Mouse (Mus musculus): ENCODE measurements around the gene Rhox4d. TPM values are rescaled to one million over a fixed set of nuclear protein-coding genes. Genes with fewer than 3 reads are reported as not detected.
"Not testable (repeated sequence)": the region's sequence is repeated elsewhere in the genome, so short reads cannot be mapped to it uniquely, and the experiment has no call there.

Rhox4d gene
- polyA plus RNA-seq (2015; fragmentation: Nextera tagmentation; extraction: Ambion mirVana), result not detected in 2 replicates

DNA sequence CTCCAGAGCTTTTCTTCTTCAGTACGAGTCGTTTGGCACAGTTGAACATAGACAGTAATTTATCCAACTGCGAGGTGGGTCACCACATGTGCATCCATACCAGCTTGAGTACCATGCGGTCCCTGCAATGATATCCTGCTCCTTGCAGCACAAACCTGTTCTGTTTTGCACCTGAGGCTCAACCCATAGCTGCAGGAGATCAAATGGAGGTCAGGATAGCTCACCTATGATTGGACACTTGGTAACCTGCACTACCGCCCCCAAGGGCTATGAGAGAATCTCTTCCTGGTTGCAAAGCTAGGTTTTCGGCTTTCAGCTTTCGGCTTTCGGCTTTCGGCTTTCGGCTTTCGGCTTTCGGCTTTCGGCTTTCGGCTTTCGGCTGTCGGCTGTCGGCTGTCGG is at the start of gene Rhox4d:
Gene Rhox4d, plus strand, starts transcription at position 301 of the 400 bp plus-strand sequence.
- not testable (repeated sequence) for H3K36me3 ChIP-seq; H3K9me3 ChIP-seq; ATAC-seq (ENCODE audit: insufficient number of reproducible peaks, low FRiP score, low TSS enrichment, low read depth); H3K4me3 ChIP-seq; H3K9ac ChIP-seq; H3K27me3 ChIP-seq; H3K27ac ChIP-seq; H3K4me2 ChIP-seq; H3K4me1 ChIP-seq
- WGBS, result 96% methylated on average over 17 of the region's 18 CpGs

DNA sequence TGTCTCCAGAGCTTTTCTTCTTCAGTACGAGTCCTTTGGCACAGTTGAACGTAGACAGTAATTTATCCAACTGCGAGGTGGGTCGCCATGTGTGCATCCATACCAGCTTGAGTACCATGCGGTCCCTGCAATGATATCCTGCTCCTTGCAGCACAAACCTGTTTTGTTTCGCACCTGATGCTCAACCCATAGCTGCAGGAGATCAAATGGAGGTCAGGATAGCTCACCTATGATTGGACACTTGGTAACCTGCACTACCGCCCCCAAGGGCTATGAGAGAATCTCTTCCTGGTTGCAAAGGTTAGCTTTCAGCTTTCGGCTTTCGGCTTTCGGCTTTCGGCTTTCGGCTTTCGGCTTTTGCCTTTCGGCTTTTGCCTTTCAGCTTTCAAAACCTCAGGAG is 34.1 kb upstream of the Rhox4d start, which contains the start of gene Rhox4c:
Gene Rhox4c, plus strand, starts transcription at position 301 of the 400 bp plus-strand sequence.
- H3K27ac ChIP-seq; H3K4me1 ChIP-seq; H3K4me3 ChIP-seq; H3K36me3 ChIP-seq; H3K27me3 ChIP-seq; ATAC-seq (ENCODE audit: insufficient number of reproducible peaks, low FRiP score, low TSS enrichment, low read depth); H3K9ac ChIP-seq; H3K9me3 ChIP-seq; H3K4me2 ChIP-seq: not testable (repeated sequence)
- WGBS, result 92% methylated on average over 14 of the region's 14 CpGs

DNA sequence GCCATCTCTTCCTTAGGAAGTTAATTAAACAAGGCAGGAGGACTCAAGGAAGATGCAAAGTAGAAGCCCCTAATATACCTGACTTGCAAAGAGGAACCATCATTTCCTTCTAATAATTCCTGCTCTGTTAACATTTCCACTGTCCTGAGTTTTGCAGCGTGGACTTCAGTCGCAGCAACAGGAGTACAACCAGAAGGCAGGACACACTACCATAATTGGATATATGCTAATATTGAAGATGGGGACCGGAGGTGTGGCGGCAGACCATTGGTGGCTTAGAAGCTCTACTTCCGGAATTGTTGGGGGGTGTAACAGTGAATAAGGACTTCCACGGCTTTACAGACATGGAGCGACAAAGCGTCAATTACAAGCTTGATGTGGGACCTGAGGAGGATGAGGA is 16.0 kb downstream of the Rhox4d start, which contains the start of gene Rhox2e:
Gene Rhox2e, plus strand, starts transcription at position 301 of the 400 bp plus-strand sequence.
- not testable (repeated sequence) for H3K27ac ChIP-seq; H3K36me3 ChIP-seq; H3K27me3 ChIP-seq; H3K9ac ChIP-seq; H3K4me3 ChIP-seq; H3K4me2 ChIP-seq; H3K4me1 ChIP-seq; H3K9me3 ChIP-seq; ATAC-seq (ENCODE audit: insufficient number of reproducible peaks, low FRiP score, low TSS enrichment, low read depth)
- WGBS, result 90% methylated on average over 2 of the region's 8 CpGs

DNA sequence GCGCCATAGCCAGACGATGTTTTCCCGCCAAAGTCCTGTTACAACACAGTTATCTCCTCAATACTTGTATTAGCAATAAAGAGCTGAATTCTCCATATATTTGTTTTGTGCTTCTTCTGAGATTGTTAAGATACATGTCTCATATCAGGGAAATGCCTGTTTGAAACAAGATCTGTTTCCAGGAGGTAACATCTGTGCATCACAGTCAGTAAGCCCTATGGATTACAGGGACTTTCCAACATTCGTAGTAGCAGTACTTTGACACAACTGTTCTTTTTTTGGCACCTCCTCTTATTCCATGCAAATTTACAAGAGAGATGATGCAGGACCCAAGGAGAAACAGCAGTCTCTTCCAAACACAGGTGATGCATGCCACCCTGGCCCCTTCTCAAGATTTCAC is 27.6 kb downstream of the Rhox4d start, which contains the start of gene Rhox3e:
Gene Rhox3e, plus strand, starts transcription at position 301 of the 400 bp plus-strand sequence.
- not testable (repeated sequence) for H3K27me3 ChIP-seq; H3K9me3 ChIP-seq; ATAC-seq (ENCODE audit: insufficient number of reproducible peaks, low FRiP score, low TSS enrichment, low read depth); H3K4me1 ChIP-seq; H3K27ac ChIP-seq; H3K4me3 ChIP-seq; H3K36me3 ChIP-seq; H3K4me2 ChIP-seq; H3K9ac ChIP-seq
- WGBS, result 86% methylated on average over 1 of the region's 4 CpGs

DNA sequence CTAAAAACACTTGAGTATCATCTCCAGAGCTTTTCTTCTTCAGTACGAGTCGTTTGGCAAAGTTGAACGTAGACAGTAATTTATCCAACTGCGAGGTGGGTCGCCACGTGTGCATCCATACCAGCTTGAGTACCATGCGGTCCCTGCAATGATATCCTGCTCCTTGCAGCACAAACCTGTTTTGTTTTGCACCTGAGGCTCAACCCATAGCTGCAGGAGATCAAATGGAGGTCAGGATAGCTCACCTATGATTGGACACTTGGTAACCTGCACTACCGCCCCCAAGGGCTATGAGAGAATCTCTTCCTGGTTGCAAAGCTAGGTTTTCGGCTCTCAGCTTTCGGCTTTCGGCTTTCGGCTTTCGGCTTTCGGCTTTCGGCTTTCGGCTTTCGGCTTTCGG is 43.0 kb downstream of the Rhox4d start, which contains the start of gene Rhox4e:
Gene Rhox4e, plus strand, starts transcription at position 301 of the 400 bp plus-strand sequence.
- H3K27ac ChIP-seq; H3K27me3 ChIP-seq; H3K4me2 ChIP-seq; H3K4me3 ChIP-seq; ATAC-seq (ENCODE audit: insufficient number of reproducible peaks, low FRiP score, low TSS enrichment, low read depth); H3K4me1 ChIP-seq; H3K9me3 ChIP-seq; H3K36me3 ChIP-seq; H3K9ac ChIP-seq: not testable (repeated sequence)
- WGBS, result 96% methylated on average over 10 of the region's 18 CpGs

Other genes with a start within 250 kb of the Rhox4d start
- not detected in 2 replicates for gene Rhox4a, start 249.0 kb upstream of the Rhox4d start, polyA plus RNA-seq (2015; fragmentation: Nextera tagmentation; extraction: Ambion mirVana)
- gene Rhox3a2, start 134.3 kb upstream of the Rhox4d start, polyA plus RNA-seq (2015; fragmentation: Nextera tagmentation; extraction: Ambion mirVana), result not detected in 2 replicates
- gene Rhox4a2, start 123.5 kb upstream of the Rhox4d start, polyA plus RNA-seq (2015; fragmentation: Nextera tagmentation; extraction: Ambion mirVana), result 0.36 and 0.70 TPM in 2 replicates
- gene Rhox2b, start 102.3 kb upstream of the Rhox4d start, polyA plus RNA-seq (2015; fragmentation: Nextera tagmentation; extraction: Ambion mirVana), result not detected in 2 replicates
- gene Rhox4b, start 81.9 kb upstream of the Rhox4d start, polyA plus RNA-seq (2015; fragmentation: Nextera tagmentation; extraction: Ambion mirVana), result 0.26 and 0.65 TPM in 2 replicates
- not detected in 2 replicates for gene Rhox2c, start 60.7 kb upstream of the Rhox4d start, polyA plus RNA-seq (2015; fragmentation: Nextera tagmentation; extraction: Ambion mirVana)
- not detected in 2 replicates for gene Rhox3c, start 55.8 kb upstream of the Rhox4d start, polyA plus RNA-seq (2015; fragmentation: Nextera tagmentation; extraction: Ambion mirVana)
- gene Rhox4c, start 34.0 kb upstream of the Rhox4d start, polyA plus RNA-seq (2015; fragmentation: Nextera tagmentation; extraction: Ambion mirVana), result not detected in 2 replicates
- not detected in 2 replicates for gene Rhox2d, start 20.9 kb upstream of the Rhox4d start, polyA plus RNA-seq (2015; fragmentation: Nextera tagmentation; extraction: Ambion mirVana)
- gene Rhox2e, start 16.1 kb downstream of the Rhox4d start, polyA plus RNA-seq (2015; fragmentation: Nextera tagmentation; extraction: Ambion mirVana), result not detected in 2 replicates
- not detected in 2 replicates for gene Rhox3e, start 27.7 kb downstream of the Rhox4d start, polyA plus RNA-seq (2015; fragmentation: Nextera tagmentation; extraction: Ambion mirVana)
- not detected in 2 replicates for gene Rhox4e, start 43.1 kb downstream of the Rhox4d start, polyA plus RNA-seq (2015; fragmentation: Nextera tagmentation; extraction: Ambion mirVana)
- not detected in 2 replicates for gene Rhox2f, start 57.0 kb downstream of the Rhox4d start, polyA plus RNA-seq (2015; fragmentation: Nextera tagmentation; extraction: Ambion mirVana)
- gene Rhox3f, start 66.6 kb downstream of the Rhox4d start, polyA plus RNA-seq (2015; fragmentation: Nextera tagmentation; extraction: Ambion mirVana), result not detected in 2 replicates
- not detected in 2 replicates for gene Rhox4f, start 93.3 kb downstream of the Rhox4d start, polyA plus RNA-seq (2015; fragmentation: Nextera tagmentation; extraction: Ambion mirVana)
- not detected in 2 replicates for gene Rhox3g, start 114.3 kb downstream of the Rhox4d start, polyA plus RNA-seq (2015; fragmentation: Nextera tagmentation; extraction: Ambion mirVana)
- not detected in 2 replicates for gene Rhox2g, start 129.1 kb downstream of the Rhox4d start, polyA plus RNA-seq (2015; fragmentation: Nextera tagmentation; extraction: Ambion mirVana)
- gene Rhox4g, start 137.0 kb downstream of the Rhox4d start, polyA plus RNA-seq (2015; fragmentation: Nextera tagmentation; extraction: Ambion mirVana), result not detected in 2 replicates
- not detected in 2 replicates for gene Rhox3h, start 154.4 kb downstream of the Rhox4d start, polyA plus RNA-seq (2015; fragmentation: Nextera tagmentation; extraction: Ambion mirVana)
- not detected in 2 replicates for gene Rhox2h, start 158.9 kb downstream of the Rhox4d start, polyA plus RNA-seq (2015; fragmentation: Nextera tagmentation; extraction: Ambion mirVana)

Measured in limb, embryonic 15.5 days (tissue).